Mouse (Mus musculus): Measurements from ENCODE around the gene Cdc37l1. TPM values are rescaled to one million over a fixed set of nuclear protein-coding genes. Genes with fewer than 3 reads are reported as not detected.

The Cdc37l1 gene
- polyA plus RNA-seq, 1 experiment from 2014 or later: 37.2 TPM

DNA sequence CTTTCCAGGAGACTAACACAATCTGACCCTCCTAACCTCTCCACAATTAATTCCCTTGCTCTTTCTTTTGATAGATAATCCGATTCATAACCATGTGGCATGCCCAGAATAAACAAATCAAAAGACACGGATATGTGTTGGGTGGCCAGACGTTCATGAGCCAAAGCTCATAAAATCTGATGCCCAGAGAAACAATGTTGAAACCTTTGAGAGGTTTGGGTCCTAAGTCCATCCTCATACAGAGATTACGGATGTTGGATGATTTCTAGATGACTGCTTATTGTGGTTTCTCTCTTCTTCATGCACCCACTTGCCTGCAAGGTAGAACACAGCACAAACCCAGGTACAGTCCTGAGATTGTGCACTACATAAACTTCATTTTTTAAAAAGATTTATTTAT is 50.1 kb downstream of the Cdc37l1 start:
- H3K36me3 ChIP-seq (replicated peaks): peaks cover 46% of the 10 kb centered on the region
- WGBS: 93% methylated on average over 4 of the region's 4 CpGs
- H3K27ac ChIP-seq: no peak overlapping the region
- H3K4me1 ChIP-seq: peaks cover 33% of the 10 kb centered on the region
- no peak for DNase-seq (ENCODE audit: extremely low spot score, low spot score)
- peaks cover 6% of the 10 kb centered on the region; the same call in 1 of the 2 replicates for H3K9me3 ChIP-seq
- no peaks in the 10 kb centered on the region for H3K27me3 ChIP-seq (ENCODE audit: poor library complexity, severe bottlenecking)
- no peak overlapping the region for H3K4me3 ChIP-seq

DNA sequence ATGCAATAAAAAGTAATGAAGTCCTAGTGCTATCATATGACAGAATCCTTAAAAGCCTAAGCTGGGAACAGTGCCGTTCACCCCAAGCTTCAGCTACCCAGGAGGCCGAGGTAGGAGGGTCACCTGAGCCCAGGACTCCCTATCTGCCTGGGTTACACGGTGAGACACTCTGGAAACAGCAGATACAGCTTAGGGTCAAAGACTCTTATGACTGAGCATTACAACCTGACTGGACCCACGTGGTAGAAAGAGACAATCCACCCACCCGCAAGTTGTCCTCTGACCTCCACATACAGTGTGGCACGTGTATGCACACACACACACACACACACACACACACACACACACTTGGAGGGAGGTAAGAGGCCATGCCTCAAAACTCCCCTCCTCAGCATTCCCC is 52.0 kb downstream of the Cdc37l1 start:
- H3K9me3 ChIP-seq: peaks cover 6% of the 10 kb centered on the region; the same call in 1 of the 2 replicates
- 87% methylated on average over 6 of the region's 6 CpGs for WGBS
- H3K27me3 ChIP-seq (ENCODE audit: poor library complexity, severe bottlenecking): no peaks in the 10 kb centered on the region
- peaks cover 52% of the 10 kb centered on the region for H3K4me1 ChIP-seq
- DNase-seq (ENCODE audit: extremely low spot score, low spot score): no peak
- H3K27ac ChIP-seq: no peak overlapping the region
- peaks cover 26% of the 10 kb centered on the region for H3K36me3 ChIP-seq (replicated peaks)
- no peak overlapping the region for H3K4me3 ChIP-seq

DNA sequence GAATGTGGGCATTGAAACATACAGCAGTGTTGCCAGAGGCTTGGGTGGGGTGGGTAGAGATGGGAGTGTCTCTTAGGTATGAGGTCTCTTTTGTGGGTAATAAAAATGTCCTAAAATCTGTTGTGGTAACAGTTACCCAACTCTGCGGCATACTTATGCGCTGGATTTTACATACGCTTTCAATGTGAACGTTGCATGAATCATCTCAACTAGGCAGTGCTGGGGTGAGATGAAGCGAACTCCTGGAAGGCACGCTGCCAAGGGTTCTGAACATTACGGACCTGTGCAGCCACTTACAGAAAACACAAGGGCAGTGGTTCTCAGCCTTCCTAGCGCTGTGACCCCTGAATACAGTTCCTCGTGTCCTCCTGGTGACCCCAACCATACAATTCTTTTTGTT is 52.5 kb downstream of the Cdc37l1 start:
- no peak for DNase-seq (ENCODE audit: extremely low spot score, low spot score)
- H3K27ac ChIP-seq: no peak overlapping the region
- WGBS: 91% methylated on average over 9 of the region's 9 CpGs
- no peaks in the 10 kb centered on the region for H3K27me3 ChIP-seq (ENCODE audit: poor library complexity, severe bottlenecking)
- peaks cover 6% of the 10 kb centered on the region; the same call in 1 of the 2 replicates for H3K9me3 ChIP-seq
- peaks cover 57% of the 10 kb centered on the region for H3K4me1 ChIP-seq
- no peak overlapping the region for H3K4me3 ChIP-seq
- H3K36me3 ChIP-seq (replicated peaks): peaks cover 21% of the 10 kb centered on the region

DNA sequence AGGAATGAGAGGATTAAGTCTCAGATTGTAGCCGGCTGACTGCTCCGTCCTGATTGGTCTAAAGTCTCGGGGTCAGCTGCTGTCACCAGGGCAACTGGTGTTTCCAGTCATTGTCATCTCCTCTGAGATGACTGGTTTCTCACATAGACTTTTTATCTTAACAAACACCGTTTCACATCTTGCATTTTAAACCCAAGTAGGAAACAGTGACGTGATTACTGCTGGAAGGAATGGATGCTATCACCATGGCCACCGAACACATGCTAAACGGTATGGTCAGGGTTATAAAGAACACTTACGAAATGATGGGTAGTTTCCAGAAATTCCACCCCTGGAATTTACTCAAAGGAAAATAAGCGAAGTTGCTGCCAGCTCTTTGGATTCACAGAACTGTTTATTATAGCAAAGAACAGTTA is 54.2 kb downstream of the Cdc37l1 start:
- 32% methylated on average over 9 of the region's 9 CpGs for WGBS
- H3K4me1 ChIP-seq: peaks cover 70% of the 10 kb centered on the region
- DNase-seq (ENCODE audit: extremely low spot score, low spot score): peak; percentile 53
- 0 out of 2 replicates have a peak, but pooled peaks cover 8% of the 10 kb centered on the region for H3K27me3 ChIP-seq (ENCODE audit: poor library complexity, severe bottlenecking)
- H3K4me3 ChIP-seq: peak overlapping the region; percentile 3; the same call in 1 of the 2 replicates
- peaks cover 12% of the 10 kb centered on the region for H3K36me3 ChIP-seq (replicated peaks)
- peaks cover 6% of the 10 kb centered on the region; the same call in 1 of the 2 replicates for H3K9me3 ChIP-seq
- H3K27ac ChIP-seq: peak overlapping the region; percentile 44

DNA sequence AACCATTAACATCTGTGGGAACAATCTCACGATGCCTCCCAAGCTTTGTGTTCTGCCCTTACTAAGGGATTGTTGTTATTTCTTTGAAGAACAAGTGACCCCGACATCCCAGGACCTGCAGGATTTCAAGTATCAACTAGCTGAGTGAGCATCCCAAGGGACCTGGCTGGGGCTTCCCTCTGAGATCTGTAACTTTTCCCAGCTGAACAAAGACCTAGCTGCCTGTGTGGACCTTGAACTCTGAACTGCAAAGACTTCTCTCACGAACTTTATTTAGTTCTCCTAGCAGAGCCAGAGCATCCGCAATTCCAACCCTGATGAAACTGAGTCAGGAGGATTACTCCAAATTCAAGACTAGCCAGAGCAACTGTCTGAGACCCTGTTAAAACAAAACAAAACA is 55.2 kb downstream of the Cdc37l1 start:
- 0 out of 2 replicates have a peak, but pooled peaks cover 8% of the 10 kb centered on the region for H3K27me3 ChIP-seq (ENCODE audit: poor library complexity, severe bottlenecking)
- H3K4me1 ChIP-seq: peaks cover 70% of the 10 kb centered on the region
- WGBS: 53% methylated on average over 4 of the region's 4 CpGs
- H3K4me3 ChIP-seq: peak overlapping the region; percentile 85; the same call in 1 of the 2 replicates
- peaks cover 3% of the 10 kb centered on the region; the same call in 1 of the 2 replicates for H3K36me3 ChIP-seq (replicated peaks)
- no peak for DNase-seq (ENCODE audit: extremely low spot score, low spot score)
- H3K27ac ChIP-seq: peak overlapping the region; percentile 97
- no peaks in the 10 kb centered on the region for H3K9me3 ChIP-seq

DNA sequence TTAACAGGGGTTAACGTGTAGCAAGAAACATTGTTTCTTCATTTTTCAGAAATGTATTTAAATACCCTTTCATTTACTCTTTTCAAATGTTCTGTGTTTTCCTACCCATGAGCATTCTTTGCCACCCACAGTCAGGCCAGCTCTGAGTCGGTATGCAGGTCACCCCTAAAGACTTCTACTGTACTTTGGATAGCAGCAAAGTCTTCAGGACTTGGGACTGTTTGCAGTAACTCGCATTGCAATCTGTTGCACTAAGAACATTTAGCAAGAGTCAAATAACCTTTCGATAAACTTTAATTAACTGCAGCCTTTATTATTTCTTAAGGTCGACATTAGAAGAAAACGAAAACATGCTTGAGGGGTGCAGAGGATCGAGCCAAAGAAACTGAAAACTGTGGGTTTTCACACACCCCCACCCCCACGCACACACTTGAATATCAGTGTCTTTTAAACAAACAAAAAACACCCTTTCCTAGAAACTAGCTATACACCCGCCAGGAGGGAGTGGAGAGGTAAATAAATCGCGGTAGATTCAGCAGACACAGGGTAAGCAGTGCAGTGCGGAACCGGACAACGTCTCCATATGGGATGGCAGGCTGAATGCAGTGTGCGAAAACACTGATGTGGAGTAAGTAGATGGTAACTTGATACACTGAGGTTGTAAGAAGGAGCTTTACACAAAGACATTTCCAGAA is 56.0 kb downstream of the Cdc37l1 start:
- peak overlapping the region; percentile 97 for H3K27ac ChIP-seq
- 57% methylated on average over 15 of the region's 15 CpGs for WGBS
- peak; percentile 31 for DNase-seq (ENCODE audit: extremely low spot score, low spot score)
- H3K9me3 ChIP-seq: no peaks in the 10 kb centered on the region
- peak overlapping the region; percentile 85 for H3K4me3 ChIP-seq
- H3K4me1 ChIP-seq: peaks cover 70% of the 10 kb centered on the region
- H3K36me3 ChIP-seq (replicated peaks): peaks cover 3% of the 10 kb centered on the region; the same call in 1 of the 2 replicates
- 0 out of 2 replicates have a peak, but pooled peaks cover 8% of the 10 kb centered on the region for H3K27me3 ChIP-seq (ENCODE audit: poor library complexity, severe bottlenecking)

DNA sequence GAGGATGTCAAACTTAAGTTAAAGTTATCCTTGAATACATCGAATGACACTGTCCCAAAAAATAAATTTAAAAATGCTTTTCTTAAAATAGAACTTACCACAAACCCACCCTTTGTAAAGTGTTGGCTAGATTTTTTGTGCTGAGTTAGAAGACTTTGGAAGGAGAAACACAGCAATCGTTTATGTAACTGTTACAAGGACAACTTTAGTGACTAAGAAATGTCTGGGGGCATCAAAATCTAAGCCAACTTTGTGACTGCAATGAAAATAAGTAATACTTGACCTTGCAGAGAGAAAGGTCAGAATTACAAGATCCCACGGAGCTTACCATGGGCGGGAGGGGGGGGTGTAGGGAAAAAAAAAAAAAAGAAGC is 56.8 kb downstream of the Cdc37l1 start:
- H3K27ac ChIP-seq: peak overlapping the region; percentile 97
- peaks cover 3% of the 10 kb centered on the region; the same call in 1 of the 2 replicates for H3K36me3 ChIP-seq (replicated peaks)
- DNase-seq (ENCODE audit: extremely low spot score, low spot score): no peak
- H3K4me3 ChIP-seq: peak overlapping the region; percentile 85
- H3K4me1 ChIP-seq: peaks cover 67% of the 10 kb centered on the region
- no peaks in the 10 kb centered on the region for H3K9me3 ChIP-seq
- H3K27me3 ChIP-seq (ENCODE audit: poor library complexity, severe bottlenecking): 0 out of 2 replicates have a peak, but pooled peaks cover 8% of the 10 kb centered on the region
- WGBS: 44% methylated on average over 4 of the region's 4 CpGs

DNA sequence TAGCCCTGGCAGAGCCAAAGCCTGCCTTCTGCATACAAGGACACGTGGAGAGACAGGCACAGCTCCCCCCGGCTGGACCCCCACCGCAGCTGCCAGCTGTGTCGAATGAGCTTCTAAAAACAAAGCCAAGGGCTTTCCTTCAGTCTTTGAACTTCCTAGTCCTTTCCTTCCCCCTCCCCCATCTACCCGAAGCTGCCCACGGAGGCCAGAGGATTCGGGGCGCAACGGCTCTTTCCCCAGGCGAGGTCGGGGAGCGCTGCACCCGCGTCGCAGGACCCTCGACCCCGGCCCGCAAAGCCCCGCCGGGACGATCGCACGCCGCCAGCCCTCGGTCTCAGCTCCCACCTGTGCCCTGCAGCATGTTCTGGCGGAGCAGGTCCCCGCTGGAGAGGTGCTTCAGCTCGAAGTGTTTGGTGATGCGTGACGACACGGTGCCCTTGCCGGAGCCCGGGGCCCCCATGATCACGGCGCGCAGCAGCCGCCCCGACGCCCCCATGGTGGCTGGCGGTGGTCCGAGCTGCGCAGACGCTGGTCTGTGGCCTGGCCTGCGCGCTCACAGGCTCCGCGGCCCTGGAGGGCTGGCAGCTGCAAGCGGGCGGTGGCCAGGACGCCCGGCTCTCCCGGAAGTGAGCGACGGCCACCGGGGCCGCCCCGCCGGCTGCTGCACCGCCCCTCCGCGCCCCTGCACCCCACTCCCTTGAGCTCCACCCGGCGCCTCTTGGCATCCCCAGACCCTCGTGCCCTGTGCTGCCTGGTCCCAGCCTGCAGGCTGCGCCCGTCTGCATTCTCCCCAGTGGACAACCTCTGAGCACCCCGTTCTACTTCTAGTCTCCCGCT is 57.4 kb downstream of the Cdc37l1 start, which contains the start of gene Ak3:
Gene Ak3 (minus strand): TSS at position 628 of the 837 bp plus-strand sequence.
- Histone ChIP-seq H3K36me3 (replicated peaks) (peaks cover 3% of the 10 kb centered on the region; the same call in 1 of the 2 replicates), H3K4me1 (peaks cover 62% of the 10 kb centered on the region), H3K4me3 (peak within 1 kb of the TSS; percentile 85), H3K9me3 (no peaks in the 10 kb centered on the region), H3K27me3 (ENCODE audit: poor library complexity, severe bottlenecking) (0 out of 2 replicates have a peak, but pooled peaks cover 8% of the 10 kb centered on the region), H3K27ac (peak within 1 kb of the TSS; percentile 97)
- WGBS: under 1% methylated on average over 68 of the region's 68 CpGs
- peak; percentile 72 for DNase-seq (ENCODE audit: extremely low spot score, low spot score)

DNA sequence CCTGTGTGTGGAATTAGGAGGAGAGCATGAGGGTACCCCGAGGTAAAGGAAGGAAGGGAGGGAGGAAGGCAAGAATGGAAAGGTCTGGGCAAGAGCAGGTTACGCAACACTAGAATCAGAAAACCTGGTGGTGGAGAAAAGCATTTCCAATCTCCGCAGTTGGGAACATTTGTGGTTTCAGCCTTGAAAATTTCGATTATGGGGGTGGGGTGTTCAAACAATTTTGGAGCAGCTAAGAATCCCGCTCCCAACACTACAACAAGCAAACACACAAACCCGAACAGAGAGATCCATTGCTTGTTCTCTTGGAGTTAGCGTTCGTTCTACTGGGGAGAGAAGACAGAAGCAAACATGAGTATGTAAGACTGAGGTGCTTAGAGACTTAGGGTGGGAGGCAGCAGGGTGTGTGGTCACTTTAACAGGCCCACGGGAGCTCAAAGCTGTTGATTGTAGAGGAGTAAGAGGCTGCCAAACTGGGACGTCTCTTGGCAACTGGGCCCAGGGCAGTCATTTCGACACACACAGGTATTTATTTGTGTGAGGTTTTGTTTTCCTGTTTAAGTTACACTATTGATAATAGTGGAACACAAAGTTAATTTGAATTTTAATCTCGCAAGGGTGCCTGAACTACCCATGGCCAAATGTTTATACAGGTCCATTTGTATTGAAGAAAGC is 59.4 kb downstream of the Cdc37l1 start:
- no peak overlapping the region for H3K27ac ChIP-seq
- no peak overlapping the region for H3K4me3 ChIP-seq
- WGBS: 88% methylated on average over 12 of the region's 12 CpGs
- H3K27me3 ChIP-seq (ENCODE audit: poor library complexity, severe bottlenecking): 0 out of 2 replicates have a peak, but pooled peaks cover 8% of the 10 kb centered on the region
- no peaks in the 10 kb centered on the region for H3K36me3 ChIP-seq (replicated peaks)
- H3K9me3 ChIP-seq: 0 out of 2 replicates have a peak, but pooled peaks cover 4% of the 10 kb centered on the region
- no peak for DNase-seq (ENCODE audit: extremely low spot score, low spot score)
- peaks cover 44% of the 10 kb centered on the region for H3K4me1 ChIP-seq

DNA sequence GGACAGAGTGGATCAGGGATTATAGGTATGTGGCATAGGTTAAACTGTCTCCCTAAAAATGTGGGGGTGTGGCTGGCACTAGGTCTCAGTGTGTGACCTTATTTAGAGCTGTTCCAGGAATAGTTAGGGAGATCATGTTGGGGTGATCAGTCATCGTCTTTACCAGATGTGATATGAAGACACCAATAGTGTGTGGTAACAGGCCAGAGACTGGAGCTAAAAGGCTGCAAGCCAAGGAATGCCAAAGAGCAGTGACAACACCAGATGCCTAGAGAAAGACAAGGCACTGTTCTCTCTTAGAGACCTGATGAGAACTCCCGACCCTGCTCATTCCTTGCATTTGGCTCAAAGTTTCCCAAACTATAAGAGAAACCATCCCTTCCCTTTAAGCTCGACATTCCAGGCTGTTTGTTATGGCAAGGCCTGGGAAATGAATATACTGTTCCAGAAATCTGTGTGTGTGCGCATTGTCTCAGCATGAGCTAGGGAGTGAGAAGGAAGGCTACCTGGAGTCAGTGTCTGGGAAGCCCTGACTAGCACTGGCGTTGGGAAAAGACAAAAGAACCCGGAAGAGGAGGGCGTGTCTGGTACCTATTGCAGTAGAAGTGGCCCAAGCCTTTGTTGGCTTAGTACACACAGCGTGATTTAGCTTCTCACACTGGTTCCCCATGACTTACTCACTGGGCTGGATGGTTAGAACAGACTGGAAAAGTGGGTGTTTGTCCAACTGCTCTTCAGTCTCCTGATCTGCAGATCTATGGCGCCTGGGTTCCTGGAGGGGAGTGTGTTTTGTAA is 60.2 kb downstream of the Cdc37l1 start:
- 81% methylated on average over 9 of the region's 9 CpGs for WGBS
- H3K4me1 ChIP-seq: peaks cover 35% of the 10 kb centered on the region
- DNase-seq (ENCODE audit: extremely low spot score, low spot score): no peak

DNA sequence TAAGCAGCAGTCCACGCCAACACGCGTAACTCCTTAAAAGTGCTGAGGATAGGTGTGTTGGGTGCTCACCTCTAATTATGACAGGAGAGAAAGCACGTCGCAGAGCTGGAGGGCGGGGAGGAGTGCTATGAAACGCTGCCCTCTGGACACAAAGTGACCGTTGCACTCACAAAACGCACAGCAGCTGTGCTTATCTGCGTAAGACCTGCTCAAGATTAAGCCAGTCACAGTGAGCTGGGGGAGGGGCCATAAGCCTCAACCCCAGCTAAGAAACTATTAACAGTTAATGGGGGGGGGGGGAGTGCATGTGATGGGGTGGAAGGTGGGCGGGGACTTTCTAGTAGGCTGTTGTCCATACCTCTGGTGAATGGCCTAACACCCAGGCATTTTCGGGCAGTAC is 62.6 kb downstream of the Cdc37l1 start:
- no peak for DNase-seq (ENCODE audit: extremely low spot score, low spot score)
- H3K4me3 ChIP-seq: no peak overlapping the region
- no peaks in the 10 kb centered on the region for H3K36me3 ChIP-seq (replicated peaks)
- 88% methylated on average over 12 of the region's 12 CpGs for WGBS
- no peak overlapping the region for H3K27ac ChIP-seq
- 0 out of 2 replicates have a peak, but pooled peaks cover 4% of the 10 kb centered on the region for H3K9me3 ChIP-seq
- 0 out of 2 replicates have a peak, but pooled peaks cover 8% of the 10 kb centered on the region for H3K27me3 ChIP-seq (ENCODE audit: poor library complexity, severe bottlenecking)
- H3K4me1 ChIP-seq: peaks cover 11% of the 10 kb centered on the region

More for the DNA sequence above, 60.2 kb downstream of the Cdc37l1 start:
- no peaks in the 10 kb centered on the region for H3K36me3 ChIP-seq (replicated peaks)
- H3K27ac ChIP-seq: no peak overlapping the region
- 0 out of 2 replicates have a peak, but pooled peaks cover 4% of the 10 kb centered on the region for H3K9me3 ChIP-seq
- no peak overlapping the region for H3K4me3 ChIP-seq
- H3K27me3 ChIP-seq (ENCODE audit: poor library complexity, severe bottlenecking): 0 out of 2 replicates have a peak, but pooled peaks cover 8% of the 10 kb centered on the region
